Mouse (Mus musculus): ENCODE measurements at regions not wholly inside any gene's neighbourhood (a gene's known extent, or its start where the extent isn't known, plus 50 kb on each side); places are given as distances from the start of the nearest gene placed in this dataset.

DNA sequence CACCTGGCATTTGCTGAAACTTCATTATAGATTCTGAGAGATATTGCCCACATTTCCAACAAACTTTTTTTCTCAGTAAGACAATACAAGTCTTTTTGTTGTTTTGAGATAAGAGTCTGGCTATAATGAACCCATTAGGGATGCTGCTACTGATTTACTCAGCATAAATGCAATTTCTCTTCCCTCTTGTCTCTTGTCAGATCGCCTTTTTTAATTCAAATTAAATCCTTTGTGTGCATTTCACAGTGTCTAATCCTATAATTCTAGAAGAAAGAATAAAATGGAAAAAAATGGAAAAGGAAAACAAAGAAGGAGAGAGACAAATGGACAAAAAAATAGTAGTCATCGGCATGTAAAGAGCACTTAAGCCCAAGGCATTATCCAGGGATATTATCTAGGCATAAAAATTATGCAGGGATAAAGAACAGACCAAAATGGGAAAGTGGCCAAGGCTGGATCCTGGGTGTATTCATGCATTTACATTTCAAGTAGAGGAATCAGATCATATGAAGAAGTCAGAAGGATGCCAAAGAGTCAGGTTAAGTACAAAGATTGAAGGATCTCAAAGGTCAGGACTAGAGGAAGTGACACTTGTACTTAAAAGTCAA is 1033.4 kb downstream of the Grm8 start:
- TF ChIP-seq CTCF (IDR thresholded peaks at IDR 0.05; ENCODE audit: borderline replicate concordance, extremely low read depth, insufficient read depth, insufficient read length), result no peak
- TF ChIP-seq POLR2A (IDR thresholded peaks at IDR 0.05; ENCODE audit: borderline replicate concordance, extremely low read depth, insufficient read depth, insufficient read length, poor library complexity, severe bottlenecking), result no peak
- DNase-seq (ENCODE audit: low read depth), result peak; percentile 45
